Mouse (Mus musculus): Measurements from ENCODE around the gene Rasl10a. TPM values are rescaled to one million over a fixed set of nuclear protein-coding genes. Genes with fewer than 3 reads are reported as not detected.

Gene Rasl10a
- under 1 TPM in 1 of 2 experiments, not detected in 1; 0.51 TPM for total RNA-seq (2023)

GRCm38 (mm10) chr11:5057856-5058641, at the start of gene Rasl10a:
Gene Rasl10a, plus strand, starts transcription at chr11:5058128.

DNA sequence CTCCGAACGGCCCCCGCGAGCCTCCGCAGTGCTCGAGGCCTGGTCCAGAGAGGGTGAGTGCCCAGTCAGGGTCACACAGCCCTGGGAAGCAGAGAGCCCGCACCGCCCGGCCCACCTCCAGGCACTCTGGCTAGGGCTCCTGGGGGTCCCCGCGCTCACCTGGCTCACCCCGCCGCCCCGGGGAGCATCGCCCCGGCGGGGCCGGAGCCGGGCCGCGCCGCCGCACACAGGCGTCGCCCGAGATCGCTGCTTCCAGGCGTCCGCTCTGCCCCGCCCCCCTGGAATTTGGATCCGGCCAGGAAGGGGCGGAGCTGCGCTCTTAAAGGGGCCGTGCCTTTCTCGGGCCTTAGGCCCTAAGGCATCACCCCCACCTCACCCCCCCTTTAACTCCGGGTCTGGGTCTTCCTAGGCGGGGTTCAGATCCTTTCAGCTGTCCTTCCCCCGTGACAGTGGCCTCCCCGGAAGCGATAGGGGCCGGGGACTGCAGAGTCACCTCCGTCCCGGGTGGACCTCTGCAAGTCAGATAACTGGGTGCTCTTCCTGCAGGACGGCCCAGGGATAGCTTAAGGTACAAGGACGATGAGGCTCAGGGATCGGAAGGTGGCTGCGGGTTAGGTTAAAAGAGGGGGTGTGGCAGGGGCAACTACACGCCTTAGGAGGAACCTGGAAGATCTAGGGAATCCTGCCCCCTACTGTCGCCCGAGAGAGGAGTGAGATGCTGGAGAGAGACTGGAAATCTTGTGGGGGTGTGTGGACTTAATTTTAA, 7.3 kb downstream of the Rasl10a start, which contains the start of gene Gas2l1:
TSS of gene Gas2l1 (minus strand) at position 272 of the 766 bp plus-strand sequence.

DNA sequence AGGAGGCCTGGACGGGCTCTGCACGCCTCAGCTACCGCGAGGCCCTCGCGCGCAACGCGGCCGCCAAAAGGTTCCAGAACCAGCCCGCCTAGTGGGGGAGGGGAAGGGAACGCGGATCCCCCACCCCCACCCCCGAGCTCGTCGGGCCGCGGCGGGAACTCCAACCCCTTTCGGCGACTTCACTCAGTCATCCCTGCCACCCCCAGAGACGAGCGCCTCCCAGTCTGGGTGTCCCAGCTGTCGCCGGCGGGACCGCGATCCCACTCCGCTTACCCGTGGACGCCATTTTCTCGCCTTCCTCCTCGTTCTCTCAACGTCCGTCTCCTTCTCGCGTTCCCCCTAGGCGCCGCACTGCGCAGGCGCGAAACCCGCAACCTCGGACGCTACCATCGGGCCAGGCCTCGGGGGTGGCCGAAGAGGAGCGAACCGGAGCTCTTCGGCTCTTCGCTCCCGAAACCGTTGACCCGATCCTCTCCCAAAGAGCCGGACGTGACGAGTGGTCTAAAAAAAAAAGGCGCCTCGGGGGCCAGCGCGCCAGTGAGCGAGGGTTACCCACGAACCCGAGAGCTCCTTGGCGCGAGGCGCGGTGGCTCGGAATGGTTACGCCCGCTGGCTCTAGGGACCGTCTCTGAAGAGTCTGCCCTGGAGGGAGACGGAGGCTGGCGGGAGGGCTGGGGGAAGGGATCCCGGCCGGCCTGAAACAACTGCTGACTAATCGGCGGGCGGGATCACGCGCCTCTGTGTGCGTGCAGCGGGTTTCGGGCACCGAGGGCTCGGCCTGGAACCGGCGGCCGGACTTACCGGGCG, 41.0 kb downstream of the Rasl10a start, which contains the start of the genes Rhbdd3 and Ewsr1:
TSS of gene Rhbdd3 (plus strand) at position 191 of the 807 bp plus-strand sequence.
TSS of gene Ewsr1 (minus strand) at position 531 of the 807 bp plus-strand sequence.

Other genes with a start within 250 kb of the Rasl10a start
- gene Nf2, start 208.6 kb upstream of the Rasl10a start, total RNA-seq (2023): 10 to 100 TPM; 21.8 to 24.1 TPM
- gene Nipsnap1, start 184.2 kb upstream of the Rasl10a start, total RNA-seq (2023): 1 to 10 TPM; 2.6 to 3.0 TPM
- 10 to 100 TPM; 18.3 to 19.0 TPM for gene Thoc5, start 162.8 kb upstream of the Rasl10a start, total RNA-seq (2023)
- under 1 TPM; 0.11 to 0.18 TPM for gene Nefh, start 110.1 kb upstream of the Rasl10a start, total RNA-seq (2023)
- 10 to 100 TPM; 41.4 to 44.2 TPM for gene Ap1b1, start 71.3 kb upstream of the Rasl10a start, total RNA-seq (2023)
- 1 to 10 TPM; 3.4 to 6.3 TPM for gene Gas2l1, start 7.2 kb downstream of the Rasl10a start, total RNA-seq (2023)
- 1 to 10 TPM; 7.7 to 8.6 TPM for gene Rhbdd3, start 40.8 kb downstream of the Rasl10a start, total RNA-seq (2023)
- gene Ewsr1, start 41.1 kb downstream of the Rasl10a start, total RNA-seq (2023): 100 to 1,000 TPM; 283 to 330 TPM
- 1 to 10 TPM; 1.3 to 3.4 TPM for gene Emid1, start 94.1 kb downstream of the Rasl10a start, total RNA-seq (2023)
- gene Kremen1, start 203.4 kb downstream of the Rasl10a start, total RNA-seq (2023): 1 to 10 TPM; 6.5 to 6.7 TPM